In the genomic region with DNA sequence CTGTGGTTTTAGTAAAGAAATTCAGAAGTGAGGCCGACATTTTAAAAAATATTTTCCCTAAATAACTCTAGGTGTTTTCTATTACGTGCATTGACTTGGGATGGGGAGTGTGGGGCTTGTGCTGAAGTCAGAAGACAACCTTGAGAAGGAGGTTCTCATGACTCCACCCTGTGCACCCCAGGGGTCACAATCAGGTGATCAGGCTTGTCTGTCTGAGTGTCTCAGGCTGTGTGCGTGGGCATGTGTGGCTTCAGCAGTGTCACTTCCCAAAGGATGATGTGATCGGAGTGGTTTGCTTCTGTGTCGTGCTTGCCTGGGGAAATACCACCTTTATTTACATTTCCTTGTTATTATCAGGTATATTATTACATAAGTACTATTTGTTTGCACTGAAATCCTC, we compare ENCODE assay signal across 14 mouse cellular contexts. TPM values are rescaled to one million over a fixed set of nuclear protein-coding genes. Genes with fewer than 3 reads are reported as not detected.
DNase-seq lines count a peak whose midpoint lies in the region; ATAC-seq lines count a peak whose summit lies in the region.
"Had no signal": no experiment of that assay in that cellular context is flagged by ENCODE, and none has a peak within 500 bp of the region (broad histone marks: within the 10 kb centered on the region; RNA-seq: fewer than 3 reads in every experiment).

No protein-coding gene starts in this region.

- ATAC-seq in forebrain, embryonic 13.5 days, result no peak
- ATAC-seq in forebrain, embryonic 14.5 days, result no peak
- no peak for ATAC-seq in megakaryocyte, adult 5-6 weeks (ENCODE audit: poor library complexity, severe bottlenecking)
- ATAC-seq in embryonic facial prominence, embryonic 14.5 days (ENCODE audit: low read depth), result no peak
- ATAC-seq: inflammation-experienced regulatory T-cells, adult 6 months had no signal

- peaks cover 25% of the 10 kb centered on the region for H3K36me3 ChIP-seq in forebrain, embryonic 13.5 days (ENCODE audit: poor library complexity, severe bottlenecking)
- H3K36me3 ChIP-seq in forebrain, embryonic 14.5 days (ENCODE audit: control insufficient read depth, insufficient read depth, low read length), result peaks cover 38% of the 10 kb centered on the region
- H3K36me3 ChIP-seq in megakaryocyte, embryonic 14.5 days (replicated peaks; ENCODE audit: low read length), result peaks cover 56% of the 10 kb centered on the region
- peaks cover 37% of the 10 kb centered on the region for H3K36me3 ChIP-seq in embryonic facial prominence, embryonic 14.5 days (ENCODE audit: control insufficient read depth, insufficient read depth, low read length)

- no peaks in the 10 kb centered on the region for H3K27me3 ChIP-seq in forebrain, embryonic 13.5 days
- H3K27me3 ChIP-seq in forebrain, embryonic 14.5 days (replicated peaks; ENCODE audit: control insufficient read depth, insufficient read depth, low read length), result no peaks in the 10 kb centered on the region
- no peaks in the 10 kb centered on the region for H3K27me3 ChIP-seq in megakaryocyte, embryonic 14.5 days (replicated peaks)
- H3K27me3 ChIP-seq in embryonic facial prominence, embryonic 14.5 days (replicated peaks; ENCODE audit: control insufficient read depth, insufficient read depth, low read length), result no peaks in the 10 kb centered on the region

- 92% methylated on average over 5 of the region's 5 CpGs for WGBS in forebrain, embryonic 13.5 days
- 89% methylated on average over 5 of the region's 5 CpGs for WGBS in forebrain, embryonic 14.5 days
- 78% methylated on average over 5 of the region's 5 CpGs for WGBS in embryonic facial prominence, embryonic 14.5 days

- no peak for DNase-seq in forebrain, embryonic 14.5 days (ENCODE audit: low spot score)
- no peak for DNase-seq in embryonic facial prominence, embryonic 14.5 days (ENCODE audit: low spot score)
- peak; percentile 22 for DNase-seq in naive thymus-derived CD4-positive, alpha-beta T cell, adult 2 months (ENCODE audit: low read depth)
- no peak for DNase-seq in frontal cortex, postnatal 10 days (ENCODE audit: low spot score in 2 of 2)
- no peak for DNase-seq in right cerebral cortex, postnatal 4 days
- DNase-seq: cerebellum, postnatal 36 days; gastrocnemius, adult 2 months; lung, adult 2 months had no signal

- no peak overlapping the region for H3K4me3 ChIP-seq in forebrain, embryonic 13.5 days
- no peak overlapping the region for H3K4me3 ChIP-seq in forebrain, embryonic 14.5 days (ENCODE audit: low read depth, low read length)
- peak overlapping the region; percentile 99 for H3K4me3 ChIP-seq in megakaryocyte, embryonic 14.5 days (replicated peaks)
- no peak overlapping the region for H3K4me3 ChIP-seq in embryonic facial prominence, embryonic 14.5 days (ENCODE audit: low read depth, low read length)
- H3K4me3 ChIP-seq: heart, embryonic 10.5 days; left cerebral cortex, adult 2 months had no signal

- H3K9me3 ChIP-seq in forebrain, embryonic 13.5 days (replicated peaks), result no peaks in the 10 kb centered on the region
- no peaks in the 10 kb centered on the region for H3K9me3 ChIP-seq in forebrain, embryonic 14.5 days (replicated peaks; ENCODE audit: control insufficient read depth, low read length)
- H3K9me3 ChIP-seq in megakaryocyte, embryonic 14.5 days, result no peaks in the 10 kb centered on the region
- H3K9me3 ChIP-seq in embryonic facial prominence, embryonic 14.5 days (ENCODE audit: control insufficient read depth, low read length), result no peaks in the 10 kb centered on the region
- H3K9me3 ChIP-seq: heart, embryonic 10.5 days had no signal

- peak overlapping the region; percentile 89 for H3K4me2 ChIP-seq in forebrain, embryonic 13.5 days
- H3K4me2 ChIP-seq in forebrain, embryonic 14.5 days (ENCODE audit: low read length), result no peak overlapping the region
- no peak overlapping the region for H3K4me2 ChIP-seq in embryonic facial prominence, embryonic 14.5 days (ENCODE audit: low read depth, low read length)

- H3K9ac ChIP-seq in forebrain, embryonic 13.5 days, result peak overlapping the region; percentile 19; the same call in 1 of the 2 replicates
- H3K9ac ChIP-seq in forebrain, embryonic 14.5 days (ENCODE audit: low read length), result no peak overlapping the region
- H3K9ac ChIP-seq in embryonic facial prominence, embryonic 14.5 days (ENCODE audit: low read depth, low read length), result 0 out of 2 replicates have a peak overlapping the region, but pooled peaks have one; percentile 22

- no peak overlapping the region for H3K27ac ChIP-seq in forebrain, embryonic 13.5 days
- no peak overlapping the region for H3K27ac ChIP-seq in forebrain, embryonic 14.5 days (ENCODE audit: low read depth, low read length)
- no peak overlapping the region for H3K27ac ChIP-seq in embryonic facial prominence, embryonic 14.5 days (replicated peaks; ENCODE audit: low read depth, low read length)
- H3K27ac ChIP-seq: heart, embryonic 10.5 days; left cerebral cortex, adult 2 months had no signal

- H3K4me1 ChIP-seq in forebrain, embryonic 13.5 days, result peaks cover 40% of the 10 kb centered on the region
- peaks cover 15% of the 10 kb centered on the region for H3K4me1 ChIP-seq in forebrain, embryonic 14.5 days (ENCODE audit: control insufficient read depth, insufficient read depth, low read length)
- H3K4me1 ChIP-seq in megakaryocyte, embryonic 14.5 days, result peaks cover 81% of the 10 kb centered on the region
- peaks cover 19% of the 10 kb centered on the region for H3K4me1 ChIP-seq in embryonic facial prominence, embryonic 14.5 days (ENCODE audit: control insufficient read depth, insufficient read depth, low read length)

RNA-seq across cellular contexts. Expression of a gene that starts 3.2 kb away (rescaled TPM):
- polyA plus RNA-seq in forebrain, embryonic 13.5 days (2015; fragmentation: Nextera tagmentation; extraction: Ambion mirVana), result 235 and 259 TPM in 2 replicates
- 257 and 277 TPM in 2 replicates for polyA plus RNA-seq in forebrain, embryonic 14.5 days (2014; fragmentation: Nextera tagmentation; extraction: Ambion mirVana)
- 14.0 and 53.0 TPM in 2 replicates for polyA plus RNA-seq in megakaryocyte, embryonic 14.5 days (2012; ENCODE audit: insufficient read depth, low replicate concordance)
- total RNA-seq in megakaryocyte, adult 5-6 weeks (2015), result 89.1 and 105 TPM in 2 replicates
- 165 and 173 TPM in 2 replicates for total RNA-seq in megakaryocyte, adult 5-6 weeks (2017)
- 145 and 178 TPM in 2 replicates for polyA plus RNA-seq in embryonic facial prominence, embryonic 14.5 days (2014; fragmentation: Nextera tagmentation; extraction: Ambion mirVana)

RNA-seq across cellular contexts. Expression of a gene that starts 30.9 kb away (rescaled TPM):
- 2.5 and 3.0 TPM in 2 replicates for polyA plus RNA-seq in forebrain, embryonic 13.5 days (2015; fragmentation: Nextera tagmentation; extraction: Ambion mirVana)
- polyA plus RNA-seq in forebrain, embryonic 14.5 days (2014; fragmentation: Nextera tagmentation; extraction: Ambion mirVana), result 4.0 and 4.6 TPM in 2 replicates
- 11.4 and 15.9 TPM in 2 replicates for polyA plus RNA-seq in megakaryocyte, embryonic 14.5 days (2012; ENCODE audit: insufficient read depth, low replicate concordance)
- 1.5 and 2.4 TPM in 2 replicates for total RNA-seq in megakaryocyte, adult 5-6 weeks (2015)
- total RNA-seq in megakaryocyte, adult 5-6 weeks (2017), result 1.2 and 1.3 TPM in 2 replicates
- 0.35 and 0.85 TPM in 2 replicates for polyA plus RNA-seq in embryonic facial prominence, embryonic 14.5 days (2014; fragmentation: Nextera tagmentation; extraction: Ambion mirVana)

RNA-seq across cellular contexts. Expression of a gene that starts 30.9 kb away (rescaled TPM):
- 0.59 and 0.77 TPM in 2 replicates for polyA plus RNA-seq in forebrain, embryonic 13.5 days (2015; fragmentation: Nextera tagmentation; extraction: Ambion mirVana)
- polyA plus RNA-seq in forebrain, embryonic 14.5 days (2014; fragmentation: Nextera tagmentation; extraction: Ambion mirVana), result 0.61 and 0.85 TPM in 2 replicates
- 1.4 and 1.7 TPM in 2 replicates for polyA plus RNA-seq in megakaryocyte, embryonic 14.5 days (2012; ENCODE audit: insufficient read depth, low replicate concordance)
- total RNA-seq in megakaryocyte, adult 5-6 weeks (2015), result 0.13 and 0.25 TPM in 2 replicates
- total RNA-seq in megakaryocyte, adult 5-6 weeks (2017), result 0.12 and 0.59 TPM in 2 replicates
- 0.71 and 1.6 TPM in 2 replicates for polyA plus RNA-seq in embryonic facial prominence, embryonic 14.5 days (2014; fragmentation: Nextera tagmentation; extraction: Ambion mirVana)
- polyA plus RNA-seq: inflammation-experienced regulatory T-cells, adult 6 months had no signal
